Mouse (Mus musculus) hindbrain, embryonic 16.5 days (tissue): ENCODE measurements at regions not wholly inside any gene's neighbourhood (a gene's known extent, or its start where the extent isn't known, plus 50 kb on each side); places are given as distances from the start of the nearest gene placed in this dataset.
A peak's percentile ranks its signal among the peaks of the same experiment; 100 is the strongest.
"Not testable (repeated sequence)": the region's sequence is repeated elsewhere in the genome, so short reads cannot be mapped to it uniquely, and the experiment has no call there.

Source experiments
- ATAC-seq: fragments of 200-750 bp; cut with Nextera tagmentation; 2 replicates; pipeline ENCODE4 v1.8.0; 2017; ENCODE audit warnings: moderate TSS enrichment, moderate library complexity
- H3K27ac ChIP-seq: fragments of 300-500 bp; sonication (generic); 2 replicates; pipeline ENCODE4 v1.5.1; 2014; ENCODE audit warnings: low read depth, mild to moderate bottlenecking, control low read depth, low read length, moderate library complexity
- H3K27me3 ChIP-seq: fragments of 300-500 bp; sonication (generic); replicated peaks from 2 replicates; pipeline ENCODE4 v1.6.1; 2014; ENCODE audit warnings: low read length; ENCODE audit not compliant: control insufficient read depth, insufficient read depth
- H3K36me3 ChIP-seq: fragments of 300-500 bp; sonication (generic); 2 replicates; pipeline ENCODE4 v1.6.1; 2014; ENCODE audit warnings: mild to moderate bottlenecking, low read length, moderate library complexity, mixed read lengths; ENCODE audit not compliant: control insufficient read depth, insufficient read depth
- H3K4me1 ChIP-seq: fragments of 300-500 bp; sonication (generic); 2 replicates; pipeline ENCODE4 v1.6.1; 2014; ENCODE audit warnings: low read depth, low read length; ENCODE audit not compliant: control insufficient read depth, insufficient read depth
- H3K4me2 ChIP-seq: fragments of 300-500 bp; sonication (generic); 2 replicates; pipeline ENCODE4 v1.6.1; 2014; ENCODE audit warnings: mild to moderate bottlenecking, low read length, control low read depth, moderate library complexity
- H3K4me3 ChIP-seq: fragments of 300-500 bp; sonication (generic); 2 replicates; pipeline ENCODE4 v1.5.1; 2014; ENCODE audit warnings: mild to moderate bottlenecking, low read length, control low read depth, moderate library complexity
- H3K9ac ChIP-seq: fragments of 300-500 bp; sonication (generic); 2 replicates; pipeline ENCODE4 v1.6.1; 2014; ENCODE audit warnings: low read depth, mild to moderate bottlenecking, control low read depth, low read length, moderate library complexity
- H3K9me3 ChIP-seq: fragments of 300-500 bp; sonication (generic); 2 replicates; pipeline ENCODE4 v1.6.1; 2014; ENCODE audit warnings: mild to moderate bottlenecking, low read length, moderate library complexity; ENCODE audit not compliant: control insufficient read depth
- WGBS: fragments of 180-500 bp; shearing (Covaris S2); extraction: QIAGEN DNeasy Blood & Tissue Kit; methylation state at CpG from one replicate; pipeline ENCODE4 v1.1.7; 2014; 5-methylcytosine and 5-hydroxymethylcytosine counted together

GRCm38 (mm10) chr4:145774241-145774761 lies 94.3 kb upstream of the Zfp986 start:
- Histone ChIP-seq H3K9ac (peak overlapping the region; percentile 31; the same call in 1 of the 2 replicates), H3K4me2 (peak overlapping the region; percentile 49), H3K4me3 (peak overlapping the region; percentile 36)
- not testable (repeated sequence) for H3K36me3 ChIP-seq, H3K27ac ChIP-seq, H3K9me3 ChIP-seq, H3K4me1 ChIP-seq, H3K27me3 ChIP-seq
- peak; percentile 97 for ATAC-seq
- 1% methylated on average over 42 of the region's 49 CpGs for WGBS

DNA sequence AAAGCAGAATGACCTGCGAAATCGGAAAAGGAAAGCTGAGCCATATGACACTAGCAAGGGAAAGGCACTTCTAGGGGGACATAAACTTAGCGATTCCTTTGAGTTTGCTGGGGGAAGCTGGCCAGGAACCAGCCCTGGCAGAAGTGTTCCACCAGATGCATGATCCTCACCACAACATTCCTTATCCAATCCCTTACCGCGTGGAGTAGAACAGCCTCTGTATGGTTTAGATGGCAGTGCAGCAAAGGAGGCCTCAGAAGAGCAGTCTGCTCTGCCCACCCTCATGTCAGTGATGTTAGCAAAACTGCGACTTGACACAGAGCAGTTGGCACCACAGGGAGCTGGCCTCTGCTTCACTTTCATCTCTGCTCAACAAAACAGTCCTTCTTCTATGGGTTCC lies 93.7 kb upstream of the Zfp986 start:
- not testable (repeated sequence) for H3K4me2 ChIP-seq, H3K27me3 ChIP-seq, H3K27ac ChIP-seq, H3K9me3 ChIP-seq, H3K4me3 ChIP-seq, H3K9ac ChIP-seq, H3K4me1 ChIP-seq, H3K36me3 ChIP-seq
- WGBS: 11% methylated on average over 1 of the region's 6 CpGs
- 0 out of 2 replicates have a peak, but pooled peaks have one; percentile 54 for ATAC-seq

DNA sequence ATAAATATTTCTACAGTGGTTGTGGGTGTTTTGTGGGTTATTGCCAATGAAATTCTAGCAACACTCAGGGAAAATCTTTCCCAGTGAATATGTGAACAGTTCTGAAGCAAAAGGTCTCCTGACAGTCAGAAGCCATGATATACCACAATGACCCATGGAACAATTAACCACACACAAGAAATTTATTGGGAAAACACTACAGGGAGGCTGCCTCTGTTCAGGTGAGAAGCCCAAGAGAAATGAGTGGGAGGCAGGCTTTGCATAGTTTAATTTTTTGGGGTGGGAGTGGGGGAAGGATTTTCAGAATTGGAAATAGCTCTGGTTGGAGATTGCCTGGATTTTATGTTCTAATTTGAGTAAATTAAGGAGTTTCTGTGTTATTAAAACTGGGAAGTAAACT lies 92.1 kb upstream of the Zfp986 start:
- not testable (repeated sequence) for H3K27ac ChIP-seq, H3K4me1 ChIP-seq, H3K36me3 ChIP-seq, H3K4me2 ChIP-seq, H3K9ac ChIP-seq, H3K4me3 ChIP-seq, ATAC-seq, H3K9me3 ChIP-seq, H3K27me3 ChIP-seq

- H3K36me3 ChIP-seq: not testable (repeated sequence)
These were observed 87.2 kb upstream of the Zfp986 start for GRCm38 (mm10) chr4:145781281-145781896.

DNA sequence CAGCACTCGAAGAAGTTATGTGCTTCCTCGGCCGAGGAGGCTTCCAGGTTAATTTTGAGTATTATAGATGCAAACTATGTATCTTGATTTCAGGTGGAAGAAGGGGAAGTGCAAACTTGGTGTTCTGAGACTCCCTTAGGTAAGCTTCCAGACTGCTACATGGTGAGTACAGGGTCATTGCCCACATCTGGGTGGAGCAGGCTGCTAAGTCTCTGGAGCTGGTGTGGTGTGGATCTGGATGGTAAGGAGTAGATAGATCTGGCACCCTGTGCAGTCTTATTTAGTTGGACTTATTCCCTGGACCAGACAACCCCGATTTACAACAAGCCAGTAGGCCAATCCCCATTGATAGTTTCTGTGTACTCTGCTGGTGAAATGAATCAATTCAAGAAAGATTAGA lies 53.9 kb upstream of the Zfp986 start:
- no CpG with 5 or more reads among the region's 4 CpGs for WGBS
- H3K4me2 ChIP-seq, ATAC-seq, H3K36me3 ChIP-seq, H3K4me3 ChIP-seq, H3K9ac ChIP-seq, H3K27ac ChIP-seq, H3K4me1 ChIP-seq, H3K27me3 ChIP-seq, H3K9me3 ChIP-seq: not testable (repeated sequence)

More at GRCm38 (mm10) chr4:145781281-145781896, 87.2 kb upstream of the Zfp986 start:
- not testable (repeated sequence) for H3K9me3 ChIP-seq, H3K4me1 ChIP-seq, H3K9ac ChIP-seq, H3K27me3 ChIP-seq, H3K4me2 ChIP-seq, H3K4me3 ChIP-seq, ATAC-seq, H3K27ac ChIP-seq
- no CpG with 5 or more reads among the region's 14 CpGs for WGBS
